Mouse (Mus musculus) ES-CJ7 (cell line): Measurements from ENCODE around the gene Zcchc10.
"Not testable (repeated sequence)": the region's sequence is repeated elsewhere in the genome, so short reads cannot be mapped to it uniquely, and the experiment has no call there.

Experiments
- DNase-seq: peaks from one replicate; pipeline ENCODE4 v3.0.0; 2011; ENCODE audit warnings: low read depth, low spot score

Zcchc10 gene

GRCm38 (mm10) chr11:53324512-53324968 is at the start of gene Zcchc10:
Zcchc10 (plus strand) TSS chr11:53324679.
- DNase-seq: peak; percentile 92

- DNase-seq: no peak
These were observed 49.1 kb upstream of the Zcchc10 start for GRCm38 (mm10) chr11:53275358-53275757.

- DNase-seq: no peak
These were observed 46.1 kb upstream of the Zcchc10 start for GRCm38 (mm10) chr11:53278411-53278810.

GRCm38 (mm10) chr11:53285885-53286284 is 38.6 kb upstream of the Zcchc10 start:
- DNase-seq: no peak

GRCm38 (mm10) chr11:53290187-53290586 is 34.3 kb upstream of the Zcchc10 start:
- not testable (repeated sequence) for DNase-seq

GRCm38 (mm10) chr11:53290871-53291270 is 33.6 kb upstream of the Zcchc10 start:
- peak; percentile 50 for DNase-seq

- no peak for DNase-seq
These were observed 30.0 kb upstream of the Zcchc10 start for GRCm38 (mm10) chr11:53294441-53294840.

- no peak for DNase-seq
These were observed 27.6 kb upstream of the Zcchc10 start for GRCm38 (mm10) chr11:53296880-53297279.

- DNase-seq: no peak
These were observed 26.3 kb upstream of the Zcchc10 start for GRCm38 (mm10) chr11:53297947-53298860.

GRCm38 (mm10) chr11:53299551-53300329 is 24.7 kb upstream of the Zcchc10 start:
- DNase-seq: peak; percentile 52

- DNase-seq: peak; percentile 100
These were observed 23.9 kb upstream of the Zcchc10 start, which contains the start of gene Hspa4 for GRCm38 (mm10) chr11:53300330-53301166. Hspa4 (minus strand) TSS chr11:53300457.

- DNase-seq: no peak
These were observed 23.3 kb upstream of the Zcchc10 start for GRCm38 (mm10) chr11:53301167-53301515.

- peak; percentile 61 for DNase-seq
These were observed 20.2 kb upstream of the Zcchc10 start for GRCm38 (mm10) chr11:53304044-53304840.

GRCm38 (mm10) chr11:53306965-53307364 is 17.5 kb upstream of the Zcchc10 start:
- no peak for DNase-seq

- no peak for DNase-seq
These were observed 16.9 kb upstream of the Zcchc10 start for GRCm38 (mm10) chr11:53307558-53308065.

GRCm38 (mm10) chr11:53308251-53308864 is 16.1 kb upstream of the Zcchc10 start:
- no peak for DNase-seq

GRCm38 (mm10) chr11:53308884-53309310 is 15.6 kb upstream of the Zcchc10 start:
- no peak for DNase-seq

- DNase-seq: peak; percentile 84
These were observed 13.1 kb upstream of the Zcchc10 start for GRCm38 (mm10) chr11:53311385-53311784.

- not testable (repeated sequence) for DNase-seq
These were observed 11.7 kb upstream of the Zcchc10 start for GRCm38 (mm10) chr11:53312823-53313222.

GRCm38 (mm10) chr11:53314770-53315173 is 9.7 kb upstream of the Zcchc10 start:
- DNase-seq: no peak
